Mouse (Mus musculus) midbrain, embryonic 13.5 days (tissue): ENCODE results near the gene Tfam. TPM values are rescaled to one million over a fixed set of nuclear protein-coding genes. Genes with fewer than 3 reads are reported as not detected.

Experiments used
- ATAC-seq: fragments of 200-750 bp; cut with Nextera tagmentation; 2 replicates; pipeline ENCODE4 v1.8.0; 2017; ENCODE audit warnings: mild to moderate bottlenecking, moderate TSS enrichment, moderate library complexity
- H3K27ac ChIP-seq: fragments of 300-500 bp; sonication (generic); 2 replicates; pipeline ENCODE4 v1.5.1; 2015; ENCODE audit warnings: inconsistent platforms, mild to moderate bottlenecking, moderate library complexity
- H3K27me3 ChIP-seq: fragments of 300-500 bp; sonication (generic); 2 replicates; pipeline ENCODE4 v1.6.1; 2015; ENCODE audit warnings: mild to moderate bottlenecking, inconsistent platforms
- H3K36me3 ChIP-seq: fragments of 300-500 bp; sonication (generic); 2 replicates; pipeline ENCODE4 v1.6.1; 2015; ENCODE audit warnings: mild to moderate bottlenecking, inconsistent platforms
- H3K4me1 ChIP-seq: fragments of 300-500 bp; sonication (generic); replicated peaks from 2 replicates; pipeline ENCODE4 v1.6.1; 2015; ENCODE audit warnings: inconsistent platforms
- H3K4me2 ChIP-seq: fragments of 300-500 bp; sonication (generic); replicated peaks from 2 replicates; pipeline ENCODE4 v1.6.1; 2015; ENCODE audit warnings: moderate library complexity, mild to moderate bottlenecking, inconsistent platforms
- H3K4me3 ChIP-seq: fragments of 300-500 bp; sonication (generic); replicated peaks from 2 replicates; pipeline ENCODE4 v1.5.1; 2015; ENCODE audit warnings: mild to moderate bottlenecking, inconsistent platforms
- H3K9ac ChIP-seq: fragments of 300-500 bp; sonication (generic); replicated peaks from 2 replicates; pipeline ENCODE4 v1.6.1; 2015; ENCODE audit warnings: mild to moderate bottlenecking, inconsistent platforms
- H3K9me3 ChIP-seq: fragments of 300-500 bp; sonication (generic); 2 replicates; pipeline ENCODE4 v1.6.1; 2016; ENCODE audit warnings: mild to moderate bottlenecking, inconsistent platforms
- WGBS: fragments of 180-500 bp; shearing (Covaris S2); methylation state at CpG from one replicate; pipeline ENCODE4 v1.1.7; 2015; 5-methylcytosine and 5-hydroxymethylcytosine counted together
- polyA plus RNA-seq: library from polyadenylated mRNA; unstranded; fragments of >200 nt; fragmentation: Nextera tagmentation; extraction: Ambion mirVana; gene quantifications from 2 replicates; pipeline ENCODE4 v1.2.1, GENCODE M21; 2015

Tfam gene
- polyA plus RNA-seq, 1 experiment from 2014 or later: 58.5 TPM

- H3K27me3 ChIP-seq: no peaks in the 10 kb centered on the region
- WGBS: 72% methylated on average over 7 of the region's 7 CpGs
Measured at GRCm38 (mm10) chr10:71183339-71184031, 54.6 kb downstream of the Tfam start.

GRCm38 (mm10) chr10:71181931-71182330 is 56.1 kb downstream of the Tfam start:
- H3K9me3 ChIP-seq: no peaks in the 10 kb centered on the region
- H3K36me3 ChIP-seq: no peaks in the 10 kb centered on the region
- peak overlapping the region; percentile 57 for H3K27ac ChIP-seq
- H3K4me2 ChIP-seq: no peak overlapping the region
- no peaks in the 10 kb centered on the region for H3K27me3 ChIP-seq
- no peak for ATAC-seq
- H3K4me3 ChIP-seq: no peak overlapping the region
- H3K4me1 ChIP-seq: no peaks in the 10 kb centered on the region
- H3K9ac ChIP-seq: no peak overlapping the region
- 82% methylated on average over 3 of the region's 4 CpGs for WGBS

More at GRCm38 (mm10) chr10:71183339-71184031, 54.6 kb downstream of the Tfam start:
- H3K4me3 ChIP-seq: no peak overlapping the region
- H3K4me1 ChIP-seq: no peaks in the 10 kb centered on the region
- no peak overlapping the region for H3K27ac ChIP-seq
- H3K36me3 ChIP-seq: no peaks in the 10 kb centered on the region
- no peaks in the 10 kb centered on the region for H3K9me3 ChIP-seq
- H3K9ac ChIP-seq: no peak overlapping the region
- no peak for ATAC-seq
- H3K4me2 ChIP-seq: no peak overlapping the region

GRCm38 (mm10) chr10:71181091-71181490 is 57.0 kb downstream of the Tfam start:
- Histone ChIP-seq H3K27ac (no peak overlapping the region), H3K9me3 (no peaks in the 10 kb centered on the region), H3K4me2 (no peak overlapping the region), H3K4me3 (no peak overlapping the region), H3K36me3 (no peaks in the 10 kb centered on the region), H3K9ac (no peak overlapping the region), H3K4me1 (no peaks in the 10 kb centered on the region), H3K27me3 (no peaks in the 10 kb centered on the region)
- WGBS: 85% methylated on average over 2 of the region's 2 CpGs
- no peak for ATAC-seq

GRCm38 (mm10) chr10:71180057-71180456 is 58.0 kb downstream of the Tfam start:
- Histone ChIP-seq H3K4me1 (no peaks in the 10 kb centered on the region), H3K27me3 (no peaks in the 10 kb centered on the region), H3K27ac (no peak overlapping the region), H3K36me3 (no peaks in the 10 kb centered on the region), H3K9me3 (no peaks in the 10 kb centered on the region), H3K4me2 (no peak overlapping the region), H3K4me3 (no peak overlapping the region), H3K9ac (no peak overlapping the region)
- ATAC-seq: no peak
- 82% methylated on average over 2 of the region's 2 CpGs for WGBS

GRCm38 (mm10) chr10:71177201-71177600 is 60.9 kb downstream of the Tfam start:
- H3K36me3 ChIP-seq: no peaks in the 10 kb centered on the region
- H3K4me1 ChIP-seq: no peaks in the 10 kb centered on the region
- 92% methylated on average over 7 of the region's 7 CpGs for WGBS
- no peak for ATAC-seq
- no peak overlapping the region for H3K4me2 ChIP-seq
- no peak overlapping the region for H3K27ac ChIP-seq
- no peak overlapping the region for H3K4me3 ChIP-seq
- no peaks in the 10 kb centered on the region for H3K27me3 ChIP-seq
- no peak overlapping the region for H3K9ac ChIP-seq
- H3K9me3 ChIP-seq: no peaks in the 10 kb centered on the region

GRCm38 (mm10) chr10:71176341-71176740 is 61.7 kb downstream of the Tfam start:
- WGBS: 73% methylated on average over 8 of the region's 8 CpGs
- no peaks in the 10 kb centered on the region for H3K4me1 ChIP-seq
- 0 out of 2 replicates have a peak, but pooled peaks cover 1% of the 10 kb centered on the region for H3K9me3 ChIP-seq
- no peak overlapping the region for H3K4me3 ChIP-seq
- no peak overlapping the region for H3K4me2 ChIP-seq
- H3K36me3 ChIP-seq: no peaks in the 10 kb centered on the region
- H3K9ac ChIP-seq: no peak overlapping the region
- no peaks in the 10 kb centered on the region for H3K27me3 ChIP-seq
- ATAC-seq: no peak
- no peak overlapping the region for H3K27ac ChIP-seq

Other genes starting within 250 kb of the Tfam start
- 3.4 and 3.7 TPM in 2 replicates for gene Bicc1, start 78.6 kb downstream of the Tfam start, polyA plus RNA-seq
- gene Ube2d1, start 47.0 kb upstream of the Tfam start, polyA plus RNA-seq: 173 and 176 TPM in 2 replicates
- 222 and 228 TPM in 2 replicates for gene Cisd1, start 106.7 kb upstream of the Tfam start, polyA plus RNA-seq
- 16.3 and 17.7 TPM in 2 replicates for gene Ipmk, start 109.5 kb upstream of the Tfam start, polyA plus RNA-seq